Mouse (Mus musculus): Measurements from ENCODE around the gene Strn3.

DNA sequence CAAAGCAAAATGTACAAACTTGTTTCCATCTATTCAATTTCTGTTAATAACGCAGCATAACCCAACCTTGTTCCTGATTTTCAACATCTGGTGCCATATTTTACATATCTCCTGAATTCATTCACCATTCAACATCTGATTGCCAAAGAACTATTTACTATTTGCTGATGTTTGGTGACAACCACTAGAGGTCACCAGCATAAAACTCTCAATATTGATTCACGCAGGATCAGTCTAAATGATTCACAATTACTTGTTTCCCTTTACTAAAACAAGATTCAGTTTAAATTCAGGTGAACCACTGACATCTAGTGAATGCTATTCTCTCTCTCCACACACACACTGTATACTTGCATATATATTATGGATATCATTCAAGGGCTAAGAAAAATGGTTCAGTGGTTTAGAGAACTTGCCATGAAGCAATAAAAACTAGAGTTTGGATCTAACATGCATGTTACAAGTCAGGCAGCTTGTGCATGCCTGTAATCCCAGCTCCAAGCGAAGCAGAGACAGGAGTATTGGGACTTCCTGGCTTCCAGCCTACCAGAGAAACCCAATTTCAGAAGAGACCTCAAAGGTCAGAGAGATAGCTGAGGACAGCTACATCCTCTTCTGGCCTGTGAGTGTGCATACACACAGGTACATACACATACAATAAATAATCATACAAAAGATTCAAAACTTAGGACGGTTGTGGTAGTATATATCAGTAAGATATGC lies 24.8 kb downstream of the Strn3 start:
- TF ChIP-seq POLR2A (IDR thresholded peaks at IDR 0.05; ENCODE audit: low read depth, low read length): no peak
- no peak for TF ChIP-seq CTCF (conservative IDR thresholded peaks at IDR 0.05; ENCODE audit: insufficient read depth, insufficient read length, low read depth, low read length)

Measured in kidney, adult 2 months (tissue).